Mouse (Mus musculus) ES-E14 (cell line): ENCODE measurements around the gene Slx4ip. TPM values are rescaled to one million over a fixed set of nuclear protein-coding genes. Genes with fewer than 3 reads are reported as not detected.

ENCODE experiments used
- DNase-seq: peaks from one replicate; pipeline ENCODE4 v3.0.0-alpha.2; 2013; ENCODE audit warnings: low read depth, low spot score
- H3K27ac ChIP-seq: 2 replicates; pipeline ENCODE4 v1.5.1; 2012; ENCODE audit warnings: low read depth, mild to moderate bottlenecking, low read length, moderate library complexity, mixed read lengths; ENCODE audit not compliant: poor library complexity, insufficient read depth, severe bottlenecking
- H3K36me3 ChIP-seq: 2 replicates; pipeline ENCODE4 v1.6.1; 2012; ENCODE audit warnings: mild to moderate bottlenecking, low read length, moderate library complexity, mixed read lengths; ENCODE audit not compliant: control insufficient read depth, poor library complexity, insufficient read depth, severe bottlenecking
- H3K4me1 ChIP-seq, 2 experiments: fragments of 150-350 bp in 1 of 2; sonication (generic) in 1 of 2; 2 replicates each; pipeline ENCODE4 v1.6.1; 2012; ENCODE audit warnings: low read length in 2 of 2, mild to moderate bottlenecking in 1 of 2, mixed read lengths in 1 of 2; ENCODE audit not compliant: control insufficient read depth in 2 of 2, insufficient read depth in 2 of 2, poor library complexity in 1 of 2
- H3K4me3 ChIP-seq, 2 experiments: fragments of 150-350 bp in 1 of 2; sonication (generic) in 1 of 2; 2 replicates each; pipeline ENCODE4 v1.5.1; 2012; ENCODE audit warnings: low read length in 2 of 2, low read depth in 1 of 2, mild to moderate bottlenecking in 1 of 2, mixed read lengths in 1 of 2; ENCODE audit not compliant: insufficient read depth in 1 of 2, poor library complexity in 1 of 2, severe bottlenecking in 1 of 2
- H3K9ac ChIP-seq: 2 replicates; pipeline ENCODE4 v1.6.1; 2012; ENCODE audit warnings: low read depth, mild to moderate bottlenecking, low read length, mixed read lengths; ENCODE audit not compliant: poor library complexity, insufficient read depth, severe bottlenecking
- H3K9me3 ChIP-seq: fragments of 150-350 bp; sonication (generic); 2 replicates; pipeline ENCODE4 v1.6.1; 2012; ENCODE audit warnings: low read depth, mild to moderate bottlenecking, low read length; ENCODE audit not compliant: control insufficient read depth, insufficient read depth
- CHD2 ChIP-seq: IDR thresholded peaks from 2 replicates; pipeline ENCODE4 v1.6.1; 2014; ENCODE audit warnings: mild to moderate bottlenecking, low read depth, low read length, inconsistent platforms
- HCFC1 ChIP-seq: IDR thresholded peaks from 2 replicates; pipeline ENCODE4 v1.6.1; 2012; ENCODE audit warnings: low read length, inconsistent platforms, borderline replicate concordance; ENCODE audit not compliant: insufficient read depth
- MAFK ChIP-seq: IDR thresholded peaks from 2 replicates; pipeline ENCODE4 v1.6.1; 2014; ENCODE audit warnings: mild to moderate bottlenecking, low read depth, low read length, inconsistent platforms; ENCODE audit not compliant: insufficient read depth
- ZC3H11A ChIP-seq: IDR thresholded peaks from 2 replicates; pipeline ENCODE4 v1.6.1; 2012; ENCODE audit warnings: low read depth, mild to moderate bottlenecking, inconsistent platforms, low read length, borderline replicate concordance
- ZNF384 ChIP-seq: IDR thresholded peaks from 2 replicates; pipeline ENCODE4 v1.6.1; 2012; ENCODE audit warnings: low read depth, low read length, inconsistent platforms
- in situ Hi-C, 2 experiments: fragments of 600-800 bp; cut with MboI; formaldehyde crosslinking; loops; one replicate each; pipeline ENCODE4 v1.15.1; 2025; ENCODE audit warnings: low sequenced_read_pairs in 2 of 2, inconsistent platforms in 1 of 2; ENCODE audit not compliant: unreplicated experiment in 2 of 2
- total RNA-seq: library from RNA; depleted of rRNA; stranded (reverse); fragments of 300-350 nt; gene quantifications from 2 replicates; pipeline ENCODE4 v1.2.3, GENCODE M21; 2012; rRNA removed

The Slx4ip gene
- total RNA-seq, 1 experiment: 8.1 TPM

DNA sequence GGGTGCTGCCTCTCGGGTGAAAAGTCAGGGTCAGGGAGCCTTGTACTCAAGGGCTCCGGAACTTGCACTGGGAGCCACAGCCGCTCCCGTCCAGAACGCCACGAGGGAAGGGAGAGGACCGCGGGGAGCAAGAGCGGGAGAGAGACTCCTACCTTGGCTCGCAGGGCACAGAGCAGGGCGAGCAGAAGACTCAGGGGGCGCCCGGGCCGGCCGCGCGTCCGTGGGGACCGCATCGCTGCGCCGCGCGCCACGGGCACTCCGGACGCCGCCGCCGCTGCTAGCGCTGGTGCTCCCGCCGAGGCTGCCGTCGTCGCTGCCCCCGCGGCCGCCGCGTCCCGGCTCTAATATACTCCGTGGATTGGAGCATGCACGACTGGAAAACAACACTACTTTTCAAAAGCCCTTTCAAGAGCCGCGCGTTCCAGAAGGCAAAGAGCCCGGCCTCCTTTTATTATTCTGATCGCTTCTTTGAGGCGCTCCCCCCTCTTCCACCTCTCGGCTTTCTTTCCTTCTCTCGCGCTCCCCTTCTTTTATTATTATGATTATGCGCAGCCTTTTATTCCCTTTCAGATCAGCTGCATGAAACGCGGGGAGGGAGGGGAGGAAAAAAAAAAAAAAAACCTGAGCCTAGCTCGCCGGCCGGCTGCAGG is 225.1 kb downstream of the Slx4ip start, which contains the start of gene Jag1:
TSS of gene Jag1 (minus strand) at position 620 of the 650 bp plus-strand sequence.
- no peaks in the 10 kb centered on the region for H3K36me3 ChIP-seq
- H3K9ac ChIP-seq: peak within 1 kb of the TSS; percentile 94
- in situ Hi-C loops: loop anchor here in 1 of 2 experiments (25.0 kb wide), 1 partner anchor 821 kb away; no protein-coding TSS in a partner anchor
- DNase-seq: no peak
- peak within 1 kb of the TSS; percentile 86; the same call in 1 of the 2 replicates for H3K27ac ChIP-seq
- H3K4me1 ChIP-seq: peaks cover 0 to 2% of the 10 kb centered on the region in 2 experiments; a peak in 1 of 4 replicates
- H3K9me3 ChIP-seq: no peaks in the 10 kb centered on the region
- TF ChIP-seq ZC3H11A (no peak), HCFC1 (no peak), CHD2 (no peak), ZNF384 (peak; percentile 91), MAFK (no peak)
- peak within 1 kb of the TSS; percentile 87 to 92 for H3K4me3 ChIP-seq

DNA sequence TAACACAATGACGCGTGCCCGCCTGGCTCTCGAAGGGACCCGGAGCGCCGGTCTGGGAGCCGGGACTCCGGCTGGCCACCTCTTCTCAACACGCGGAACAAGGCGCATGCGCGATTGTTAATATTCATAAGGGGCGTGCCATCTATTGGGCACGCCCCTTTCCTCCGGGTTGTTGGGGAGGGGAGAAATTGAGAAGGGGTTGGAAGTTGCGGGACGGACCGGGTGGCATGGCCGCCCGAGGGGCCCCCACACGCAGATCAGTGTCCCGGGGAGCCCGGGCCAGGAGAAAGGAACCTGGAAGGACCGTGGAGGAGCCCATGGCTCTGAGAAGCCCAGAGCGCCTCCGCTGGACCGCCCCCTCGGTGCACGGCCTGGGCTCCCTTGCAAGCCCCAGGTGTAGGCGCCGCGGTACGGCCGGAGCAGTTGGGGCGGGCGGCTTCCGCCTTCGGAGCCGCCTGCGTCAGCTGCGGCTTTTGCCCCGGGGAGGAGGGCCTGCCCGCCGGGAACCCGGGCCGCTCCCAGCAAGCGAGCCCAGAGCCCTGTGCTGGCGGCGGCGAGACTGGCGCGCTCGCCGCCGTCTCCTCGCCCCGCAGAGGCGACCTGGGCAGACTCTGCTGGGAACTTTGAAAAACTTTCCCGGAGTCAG is 225.8 kb downstream of the Slx4ip start:
- no peaks in the 10 kb centered on the region for H3K36me3 ChIP-seq
- in situ Hi-C loops: loop anchor here in 1 of 2 experiments (25.0 kb wide), 1 partner anchor 821 kb away; no protein-coding TSS in a partner anchor
- peak overlapping the region; percentile 87 to 92 for H3K4me3 ChIP-seq
- peaks cover 0 to 2% of the 10 kb centered on the region in 2 experiments; a peak in 1 of 4 replicates for H3K4me1 ChIP-seq
- H3K27ac ChIP-seq: peak overlapping the region; percentile 86; the same call in 1 of the 2 replicates
- H3K9ac ChIP-seq: peak overlapping the region; percentile 94
- no peaks in the 10 kb centered on the region for H3K9me3 ChIP-seq
- peak; percentile 95 for DNase-seq
- TF ChIP-seq HCFC1: no peak
- TF ChIP-seq ZNF384: no peak
- TF ChIP-seq MAFK: no peak
- TF ChIP-seq ZC3H11A: no peak
- no peak for TF ChIP-seq CHD2

DNA sequence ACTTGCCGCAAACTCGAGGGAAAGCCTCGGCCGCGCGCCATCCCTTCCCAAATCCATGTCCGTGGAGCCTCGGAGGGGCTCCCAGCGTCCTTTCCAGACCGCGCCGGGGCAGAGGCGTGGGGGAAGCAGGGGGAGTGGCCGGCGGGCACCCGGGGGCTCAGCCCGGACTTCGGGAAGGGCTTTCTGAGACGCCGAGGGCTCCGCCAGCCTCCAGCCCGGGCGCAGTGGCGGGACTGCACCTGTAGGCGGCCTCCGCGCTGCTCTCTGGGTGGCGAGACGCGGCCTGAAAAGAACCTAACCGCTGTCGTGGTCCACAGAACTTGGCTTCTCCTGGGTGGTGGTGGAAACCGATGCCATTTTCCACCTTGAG is 226.3 kb downstream of the Slx4ip start:
- H3K9me3 ChIP-seq: no peaks in the 10 kb centered on the region
- H3K4me3 ChIP-seq: peak overlapping the region; percentile 87 to 92
- peak; percentile 69 for DNase-seq
- H3K9ac ChIP-seq: peak overlapping the region; percentile 94
- in situ Hi-C loops: loop anchor here in 1 of 2 experiments (25.0 kb wide), 1 partner anchor 820 kb away; no protein-coding TSS in a partner anchor
- peak overlapping the region; percentile 86; the same call in 1 of the 2 replicates for H3K27ac ChIP-seq
- peaks cover 0 to 2% of the 10 kb centered on the region in 2 experiments; a peak in 1 of 4 replicates for H3K4me1 ChIP-seq
- TF ChIP-seq MAFK (no peak), HCFC1 (no peak), ZC3H11A (no peak), ZNF384 (no peak), CHD2 (no peak)
- H3K36me3 ChIP-seq: no peaks in the 10 kb centered on the region

Other genes starting within 250 kb of the Slx4ip start
- 0.13 and 0.21 TPM in 2 replicates for gene Snap25, start 177.8 kb upstream of the Slx4ip start, total RNA-seq
- gene AL731706.2, start 5.5 kb upstream of the Slx4ip start, total RNA-seq: not detected in 2 replicates
- gene AL731706.1, start 171 bp downstream of the Slx4ip start, total RNA-seq: 2.7 and 14.3 TPM in 2 replicates
- 7.4 and 7.6 TPM in 2 replicates for gene Mkks, start 171 bp downstream of the Slx4ip start, total RNA-seq
- gene Jag1, start 225.4 kb downstream of the Slx4ip start, total RNA-seq: 32.1 and 42.4 TPM in 2 replicates